Mouse (Mus musculus) heart, postnatal 25 days (tissue): ENCODE measurements around the gene Kbtbd2. TPM values are rescaled to one million over a fixed set of nuclear protein-coding genes. Genes with fewer than 3 reads are reported as not detected.

ENCODE experiments used
- DNase-seq: peaks from one replicate; pipeline ENCODE4 v3.0.0; 2022; ENCODE audit warnings: low spot score
- intact Hi-C: fragments of 180-260 bp; cut with DNase I; formaldehyde crosslinking; loops from one replicate; pipeline ENCODE4 v1.15.1; 2025
- total RNA-seq, 2 experiments: library from RNA; stranded (reverse); gene quantifications; 2 replicates each; pipeline ENCODE4 v1.2.3; 2021

Gene Kbtbd2
- 10 to 100 TPM; 30.1 to 30.7 TPM for total RNA-seq

GRCm38 (mm10) chr6:56797311-56798151 lies at the start of gene Kbtbd2:
Gene Kbtbd2, minus strand, starts transcription at chr6:56797813.
- DNase-seq: peak; percentile 95

GRCm38 (mm10) chr6:56844365-56844764 lies 46.8 kb upstream of the Kbtbd2 start:
- no peak for DNase-seq
- intact Hi-C loops: no loop called here

More at GRCm38 (mm10) chr6:56797311-56798151, at the start of gene Kbtbd2:
- intact Hi-C loops: loop anchor here (5.0 to 10.0 kb wide), 3 partner anchors 35 to 897 kb away; partner anchors contain the start of genes Fkbp9 and Pyurf

DNA sequence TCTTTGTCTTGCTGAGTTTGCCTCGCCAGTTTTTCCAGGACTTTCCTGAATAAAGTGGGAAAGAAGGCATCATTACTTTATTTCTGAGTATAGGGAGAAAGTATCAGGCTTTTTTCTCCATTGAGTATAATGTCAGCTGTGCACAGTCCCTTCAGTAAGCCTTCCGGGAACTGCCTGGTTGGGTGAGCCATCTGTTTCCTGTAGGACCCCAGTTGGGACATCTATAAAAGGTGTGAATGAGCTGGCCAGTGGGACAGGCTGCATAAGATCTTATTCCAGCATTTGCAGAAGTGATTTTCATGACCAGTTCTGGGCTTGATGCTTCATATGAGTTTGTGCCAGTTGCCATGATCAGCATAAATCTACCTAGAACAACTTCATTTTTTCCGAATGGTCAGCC lies 45.6 kb upstream of the Kbtbd2 start:
- intact Hi-C loops: no loop called here

GRCm38 (mm10) chr6:56837621-56838020 lies 40.0 kb upstream of the Kbtbd2 start:
- no peak for DNase-seq
- intact Hi-C loops: no loop called here

More for the DNA sequence above, 45.6 kb upstream of the Kbtbd2 start:
- DNase-seq: no peak

- DNase-seq: no peak
- intact Hi-C loops: no loop called here
These were observed 39.6 kb upstream of the Kbtbd2 start for GRCm38 (mm10) chr6:56837166-56837565.

GRCm38 (mm10) chr6:56835532-56835931 lies 37.9 kb upstream of the Kbtbd2 start:
- no peak for DNase-seq
- intact Hi-C loops: no loop called here

DNA sequence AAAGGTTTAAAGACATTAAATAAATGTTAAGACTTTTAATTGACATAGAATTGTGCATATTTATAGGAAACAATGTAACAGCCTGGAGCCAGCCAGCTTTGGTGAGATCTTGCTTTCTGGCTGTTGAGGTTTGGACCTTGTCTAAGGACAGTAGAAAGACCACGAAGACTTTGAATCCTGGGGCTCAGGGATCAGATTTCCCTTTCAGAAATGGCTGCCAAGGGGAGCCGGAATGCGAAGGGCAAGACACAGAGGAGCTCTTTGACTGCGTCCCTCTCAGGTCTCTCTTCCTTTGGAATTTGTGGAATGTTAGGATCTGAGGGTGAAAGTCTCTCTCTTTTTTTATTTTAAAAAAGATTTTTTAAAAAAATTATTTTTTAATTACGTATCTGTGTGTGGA lies 37.2 kb upstream of the Kbtbd2 start:
- intact Hi-C loops: loop anchor here (5.0 kb wide), 1 partner anchor 37 kb away; the partner anchor contains the start of gene Kbtbd2
- DNase-seq: no peak

GRCm38 (mm10) chr6:56832830-56833229 lies 35.2 kb upstream of the Kbtbd2 start:
- DNase-seq: no peak
- intact Hi-C loops: loop anchor here (2.0 to 5.0 kb wide), 2 partner anchors 24 to 36 kb away; partner anchors contain the start of gene Kbtbd2

- no peak for DNase-seq
- intact Hi-C loops: loop anchor here (2.0 to 5.0 kb wide), 2 partner anchors 24 to 35 kb away; partner anchors contain the start of gene Kbtbd2
These were observed 34.8 kb upstream of the Kbtbd2 start for GRCm38 (mm10) chr6:56832407-56832796.

DNA sequence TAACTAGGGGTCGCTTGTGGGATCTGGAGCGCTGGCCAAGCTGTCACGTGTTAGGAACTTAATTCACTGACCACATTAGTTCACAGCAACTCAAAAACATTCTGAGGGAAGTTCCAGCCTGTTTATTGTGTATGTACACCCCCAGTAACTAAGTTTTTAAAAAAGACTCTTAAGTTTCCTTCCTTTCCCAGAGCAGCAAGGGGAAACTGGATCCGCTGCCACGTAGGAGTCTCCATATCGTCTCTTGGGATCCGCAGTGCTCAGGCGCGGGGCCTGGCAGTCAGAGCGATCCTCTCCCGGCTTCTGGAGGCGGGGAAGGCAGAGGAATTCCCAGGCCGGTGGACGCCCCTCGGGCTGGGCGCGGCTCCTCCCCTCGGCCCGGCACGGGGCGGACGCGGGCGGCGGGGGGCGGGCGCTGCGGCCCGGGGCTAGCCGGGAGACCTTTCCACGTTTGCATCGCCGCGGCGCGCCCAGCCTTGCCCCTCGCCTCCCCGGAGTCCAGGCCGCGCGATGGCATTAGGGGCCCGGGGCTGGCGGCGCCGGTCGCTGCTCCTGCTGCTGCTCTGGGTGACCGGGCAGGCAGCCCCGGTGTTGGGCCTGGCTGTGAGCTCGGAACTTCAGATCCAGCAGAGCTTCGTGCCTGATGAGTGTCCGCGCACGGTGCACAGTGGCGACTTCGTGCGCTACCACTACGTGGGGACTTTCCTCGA lies 34.2 kb upstream of the Kbtbd2 start, which contains the start of gene Fkbp9:
TSS of gene Fkbp9 (plus strand) at position 363 of the 710 bp plus-strand sequence.
- intact Hi-C loops: loop anchor here (2.0 to 5.0 kb wide), 2 partner anchors 23 to 35 kb away; partner anchors contain the start of gene Kbtbd2
- peak; percentile 87 for DNase-seq

- intact Hi-C loops: no loop called here
- DNase-seq: no peak
These were observed 28.0 kb upstream of the Kbtbd2 start for GRCm38 (mm10) chr6:56825657-56826056.

DNA sequence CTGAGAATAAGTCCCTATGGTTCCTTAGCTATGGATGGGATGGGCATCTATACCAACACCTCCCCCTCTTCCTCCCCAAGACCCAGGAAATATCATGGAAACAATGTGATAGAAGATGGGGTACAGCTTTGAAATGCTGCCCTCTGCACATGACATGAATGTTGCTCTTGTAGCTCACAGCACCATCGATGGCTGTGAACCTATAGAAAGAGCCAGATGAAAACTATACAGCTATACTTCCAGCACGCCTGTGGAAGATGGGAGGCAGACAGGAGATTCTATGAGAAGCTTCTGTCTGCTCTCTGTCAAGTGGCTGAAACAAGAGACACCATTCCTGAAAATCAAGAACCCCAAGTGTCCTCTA lies 21.5 kb upstream of the Kbtbd2 start:
- intact Hi-C loops: loop anchor here (10.0 kb wide), 1 partner anchor 246 kb away; the partner anchor contains the start of gene Vmn1r9
- DNase-seq: no peak

DNA sequence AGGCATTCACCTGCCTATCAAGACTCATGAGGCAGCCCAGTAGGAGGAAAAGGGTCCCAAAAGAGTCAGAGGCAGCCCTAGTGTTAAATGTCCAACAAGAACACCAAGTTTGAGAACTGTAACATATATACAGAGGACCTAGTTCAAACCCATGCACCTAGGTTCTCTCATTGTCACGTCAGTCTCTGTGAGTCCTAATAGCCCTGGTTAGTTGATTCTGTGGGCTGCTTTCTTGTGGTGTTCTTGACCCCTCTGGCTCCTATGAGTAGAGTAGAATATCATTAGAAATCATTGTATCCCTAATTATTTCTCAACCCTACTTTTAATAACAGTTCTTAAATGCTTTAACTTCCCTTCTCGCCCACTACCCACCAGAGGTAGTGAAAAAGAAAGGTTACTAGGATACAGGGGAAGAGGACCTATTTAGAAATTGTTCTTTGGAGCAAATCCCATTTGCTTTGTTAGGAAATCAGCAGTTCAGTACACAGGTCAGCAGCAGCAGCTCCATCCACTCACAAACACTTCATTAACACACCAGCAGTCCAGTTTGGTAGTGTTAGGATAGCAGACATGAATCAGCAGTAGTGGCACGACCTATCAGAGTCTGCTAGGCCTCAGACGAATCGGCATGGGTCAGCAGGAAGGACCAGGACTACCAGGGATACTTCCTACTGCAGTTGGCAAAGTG lies 21.0 kb upstream of the Kbtbd2 start:
- intact Hi-C loops: loop anchor here (10.0 kb wide), 1 partner anchor 246 kb away; the partner anchor contains the start of gene Vmn1r9
- DNase-seq: no peak

- intact Hi-C loops: loop anchor here (10.0 kb wide), 1 partner anchor 251 kb away; the partner anchor contains the start of gene Vmn1r9
- DNase-seq: no peak
These were observed 15.7 kb upstream of the Kbtbd2 start for GRCm38 (mm10) chr6:56813332-56813731.

GRCm38 (mm10) chr6:56808656-56809055 lies 11.0 kb upstream of the Kbtbd2 start:
- intact Hi-C loops: loop anchor here (1.0 to 5.0 kb wide), 3 partner anchors 24 to 764 kb away; partner anchors contain the start of gene Fkbp9
- no peak for DNase-seq

DNA sequence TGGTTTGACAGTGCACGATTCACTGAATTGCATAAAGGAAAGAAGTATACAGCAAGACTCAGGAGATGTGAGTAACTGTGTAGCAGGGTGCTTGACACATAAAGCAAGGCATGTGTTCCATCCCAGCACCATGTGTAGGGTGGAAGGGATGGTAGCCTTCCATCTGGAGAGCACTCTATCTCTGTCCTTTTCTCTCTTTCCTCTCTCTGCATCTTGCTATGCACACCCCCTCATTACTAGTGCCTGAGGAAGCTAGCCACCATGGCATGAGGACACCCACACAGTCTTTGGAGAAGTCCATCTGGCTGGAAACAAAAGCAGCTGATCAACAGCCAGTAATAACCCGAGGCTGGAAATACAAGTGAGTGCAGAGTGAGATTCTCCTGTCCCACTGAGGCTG lies 8.6 kb upstream of the Kbtbd2 start:
- DNase-seq: no peak
- intact Hi-C loops: loop anchor here (5.0 kb wide), 1 partner anchor 766 kb away; no protein-coding TSS in a partner anchor

GRCm38 (mm10) chr6:56805026-56805425 lies 7.4 kb upstream of the Kbtbd2 start:
- intact Hi-C loops: loop anchor here (5.0 kb wide), 1 partner anchor 767 kb away; no protein-coding TSS in a partner anchor
- no peak for DNase-seq

- DNase-seq: no peak
- intact Hi-C loops: loop anchor here (5.0 to 10.0 kb wide), 3 partner anchors 34 to 897 kb away; partner anchors contain the start of genes Fkbp9 and Pyurf
These were observed 496 bp upstream of the Kbtbd2 start for GRCm38 (mm10) chr6:56798152-56798465.

- intact Hi-C loops: loop anchor here (5.0 to 10.0 kb wide), 3 partner anchors 36 to 898 kb away; partner anchors contain the start of genes Fkbp9 and Pyurf
- DNase-seq: no peak
These were observed 908 bp downstream of the Kbtbd2 start for GRCm38 (mm10) chr6:56796668-56797141.
